ENCODE assay signal across 19 mouse cellular contexts in the genomic region with DNA sequence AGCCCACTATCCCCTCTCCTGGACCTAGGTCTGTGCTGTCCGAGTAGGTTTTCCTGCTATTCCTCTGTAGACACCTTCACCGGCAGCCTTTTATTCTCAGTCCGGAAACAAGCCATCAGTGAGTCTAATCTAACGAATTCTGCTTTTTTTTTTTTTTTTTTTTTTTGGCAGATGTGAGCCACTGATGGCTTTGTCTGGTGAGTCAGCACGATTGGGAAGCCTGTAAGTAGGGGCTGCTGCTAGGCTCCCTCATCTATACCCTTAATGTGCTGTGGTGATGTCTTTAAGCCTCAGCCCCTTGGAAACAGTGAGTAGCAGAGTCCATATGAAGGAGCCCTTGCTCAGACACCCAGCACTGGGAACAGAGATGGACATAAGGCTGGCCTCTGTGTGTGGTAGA.
A peak's percentile ranks its signal among the peaks of the same experiment; 100 is the strongest.
DNase-seq lines count a peak whose midpoint lies in the region; ATAC-seq lines count a peak whose summit lies in the region.
"Had no signal": no experiment of that assay in that cellular context is flagged by ENCODE, and none has a peak within 500 bp of the region (broad histone marks: within the 10 kb centered on the region; RNA-seq: fewer than 3 reads in every experiment).

No protein-coding gene starts in this region.

- H3K4me3 ChIP-seq in forebrain, embryonic 13.5 days: no peak overlapping the region
- H3K4me3 ChIP-seq in forebrain, embryonic 12.5 days (replicated peaks): no peak overlapping the region
- H3K4me3 ChIP-seq in heart, embryonic 12.5 days: no peak overlapping the region
- H3K4me3 ChIP-seq: embryonic facial prominence, embryonic 10.5 days; heart, embryonic 13.5 days; stomach, embryonic 15.5 days had no signal

- H3K9ac ChIP-seq in forebrain, embryonic 13.5 days: no peak overlapping the region
- H3K9ac ChIP-seq in forebrain, embryonic 12.5 days: no peak overlapping the region
- no peak overlapping the region for H3K9ac ChIP-seq in heart, embryonic 12.5 days
- H3K9ac ChIP-seq: heart, embryonic 13.5 days; hindbrain, embryonic 14.5 days; liver, postnatal 0 days; stomach, embryonic 15.5 days had no signal

- H3K36me3 ChIP-seq in forebrain, embryonic 13.5 days (ENCODE audit: poor library complexity, severe bottlenecking): no peaks in the 10 kb centered on the region
- no peaks in the 10 kb centered on the region for H3K36me3 ChIP-seq in forebrain, embryonic 12.5 days (replicated peaks)
- H3K36me3 ChIP-seq in heart, embryonic 12.5 days: no peaks in the 10 kb centered on the region
- H3K36me3 ChIP-seq: embryonic facial prominence, embryonic 10.5 days; heart, embryonic 13.5 days; stomach, embryonic 15.5 days had no signal

- peaks cover 8% of the 10 kb centered on the region; the same call in 1 of the 2 replicates for H3K27me3 ChIP-seq in forebrain, embryonic 13.5 days
- H3K27me3 ChIP-seq in forebrain, embryonic 12.5 days: peaks cover 26% of the 10 kb centered on the region; the same call in 1 of the 2 replicates
- no peaks in the 10 kb centered on the region; the same call in 1 of the 2 replicates for H3K27me3 ChIP-seq in heart, embryonic 12.5 days (replicated peaks)
- H3K27me3 ChIP-seq: heart, embryonic 13.5 days; stomach, embryonic 15.5 days had no signal

- peaks cover 63% of the 10 kb centered on the region for H3K4me1 ChIP-seq in forebrain, embryonic 13.5 days
- H3K4me1 ChIP-seq in forebrain, embryonic 12.5 days: peaks cover 26% of the 10 kb centered on the region; the same call in 1 of the 2 replicates
- H3K4me1 ChIP-seq in heart, embryonic 12.5 days (replicated peaks): peaks cover 29% of the 10 kb centered on the region
- H3K4me1 ChIP-seq: stomach, embryonic 15.5 days had no signal

- ATAC-seq in forebrain, embryonic 13.5 days: no peak
- ATAC-seq in forebrain, embryonic 12.5 days (ENCODE audit: low FRiP score): no peak
- no peak for ATAC-seq in heart, embryonic 12.5 days (ENCODE audit: insufficient number of reproducible peaks, low FRiP score)
- ATAC-seq: liver, postnatal 0 days had no signal

- H3K4me2 ChIP-seq in forebrain, embryonic 13.5 days: no peak overlapping the region
- H3K4me2 ChIP-seq in forebrain, embryonic 12.5 days: no peak overlapping the region
- H3K4me2 ChIP-seq in heart, embryonic 12.5 days: no peak overlapping the region
- H3K4me2 ChIP-seq: heart, embryonic 13.5 days; hindbrain, embryonic 14.5 days; stomach, embryonic 15.5 days had no signal

- 39% methylated on average over 5 of the region's 5 CpGs for WGBS in forebrain, embryonic 13.5 days
- 51% methylated on average over 5 of the region's 5 CpGs for WGBS in forebrain, embryonic 12.5 days
- 72% methylated on average over 5 of the region's 5 CpGs for WGBS in heart, embryonic 12.5 days

- no peaks in the 10 kb centered on the region for H3K9me3 ChIP-seq in forebrain, embryonic 13.5 days (replicated peaks)
- H3K9me3 ChIP-seq in forebrain, embryonic 12.5 days: no peaks in the 10 kb centered on the region
- no peaks in the 10 kb centered on the region for H3K9me3 ChIP-seq in heart, embryonic 12.5 days (replicated peaks)
- H3K9me3 ChIP-seq: embryonic facial prominence, embryonic 10.5 days; heart, embryonic 13.5 days; stomach, embryonic 15.5 days had no signal

- DNase-seq in 416B (ENCODE audit: low read depth): peak; percentile 40
- peak; percentile 17 for DNase-seq in Muller cell, postnatal 12 days (ENCODE audit: inconsistent ontology term)
- DNase-seq in thymus, postnatal 10 days (ENCODE audit: low spot score in 2 of 2): peak; percentile 19 to 22
- no peak for DNase-seq in adrenal gland, postnatal 14 days
- no peak for DNase-seq in frontal cortex, adult 2 months (ENCODE audit: extremely low spot score in 1 of 2, low spot score in 1 of 2)
- DNase-seq: adrenal gland, postnatal 36 days; cerebellum, adult 18-20 months; heart, adult 11 months; left cerebral cortex, postnatal 4 days; liver, postnatal 0 days; lung, postnatal 10 days; right cerebral cortex, postnatal 25 days had no signal

- H3K27ac ChIP-seq in forebrain, embryonic 13.5 days: peak overlapping the region; percentile 6; the same call in 1 of the 2 replicates
- no peak overlapping the region for H3K27ac ChIP-seq in forebrain, embryonic 12.5 days
- no peak overlapping the region for H3K27ac ChIP-seq in heart, embryonic 12.5 days (ENCODE audit: poor library complexity, severe bottlenecking)
- H3K27ac ChIP-seq: embryonic facial prominence, embryonic 10.5 days; heart, embryonic 13.5 days; hindbrain, embryonic 14.5 days; stomach, embryonic 15.5 days had no signal

Comparison
In these comparisons a context has a peak if more than half of its experiments do, and no peak if none do; other contexts are left out.
1. DNase-seq: peak in 416B (single experiment), Muller cell, postnatal 12 days (single experiment) and thymus, postnatal 10 days (2 of 2); none in adrenal gland, postnatal 14 days (single experiment) and frontal cortex, adult 2 months (0 of 2).